Mouse (Mus musculus) c-Kit-positive CD71-negative TER-119-negative erythroid progenitor cells, embryonic 14.5 days (primary cell): Measurements from ENCODE around the gene Mast3.

Experiments used
- DNase-seq: peaks from one replicate; pipeline ENCODE4 v3.0.0-alpha.2; 2013; ENCODE audit warnings: low read depth

Mast3 gene

DNA sequence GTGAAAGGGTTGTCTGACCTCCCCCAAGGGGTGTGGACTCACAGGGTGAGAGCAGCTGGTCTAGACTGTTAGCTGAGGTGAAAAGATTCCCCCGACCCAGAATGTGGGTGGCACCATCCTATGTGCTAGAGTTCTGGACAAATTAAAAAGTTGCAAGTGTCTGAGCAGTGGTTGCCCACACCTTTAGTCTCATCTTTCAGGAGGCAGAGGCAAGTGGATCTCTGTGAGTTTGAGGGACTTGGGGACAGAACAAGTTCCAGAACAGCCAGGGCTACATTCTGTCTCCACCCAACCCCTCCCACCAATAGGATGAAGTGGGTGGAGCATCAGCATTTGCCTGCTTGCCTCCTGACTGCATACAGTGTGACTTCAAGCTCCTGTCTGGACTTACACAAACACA is 42.7 kb downstream of the Mast3 start:
- no peak for DNase-seq

- peak; percentile 96 for DNase-seq
These were observed 44.0 kb downstream of the Mast3 start, which contains the start of gene Mpv17l2 for GRCm38 (mm10) chr8:70760775-70761406. Gene Mpv17l2, minus strand, starts transcription at chr8:70760946.

DNA sequence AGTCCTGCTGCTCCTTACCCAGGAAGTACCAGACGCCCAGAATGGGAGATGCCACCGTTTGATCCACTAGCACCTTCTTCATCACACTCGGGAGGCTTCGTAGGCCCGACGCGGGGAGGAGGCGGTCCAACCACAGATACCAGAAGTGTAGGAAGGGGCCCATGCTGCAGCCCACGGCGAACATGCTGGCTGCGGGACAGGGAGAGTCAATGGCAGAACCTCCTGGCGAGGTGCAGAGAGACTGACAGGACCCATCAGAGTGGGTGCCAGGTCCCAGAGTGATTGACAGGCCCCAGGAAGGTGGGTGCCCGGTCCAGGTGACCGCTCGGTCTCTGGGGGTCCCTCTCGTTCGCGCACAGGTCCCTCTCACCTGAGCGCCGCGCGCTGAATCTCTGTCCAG is 44.5 kb downstream of the Mast3 start:
- no peak for DNase-seq

DNA sequence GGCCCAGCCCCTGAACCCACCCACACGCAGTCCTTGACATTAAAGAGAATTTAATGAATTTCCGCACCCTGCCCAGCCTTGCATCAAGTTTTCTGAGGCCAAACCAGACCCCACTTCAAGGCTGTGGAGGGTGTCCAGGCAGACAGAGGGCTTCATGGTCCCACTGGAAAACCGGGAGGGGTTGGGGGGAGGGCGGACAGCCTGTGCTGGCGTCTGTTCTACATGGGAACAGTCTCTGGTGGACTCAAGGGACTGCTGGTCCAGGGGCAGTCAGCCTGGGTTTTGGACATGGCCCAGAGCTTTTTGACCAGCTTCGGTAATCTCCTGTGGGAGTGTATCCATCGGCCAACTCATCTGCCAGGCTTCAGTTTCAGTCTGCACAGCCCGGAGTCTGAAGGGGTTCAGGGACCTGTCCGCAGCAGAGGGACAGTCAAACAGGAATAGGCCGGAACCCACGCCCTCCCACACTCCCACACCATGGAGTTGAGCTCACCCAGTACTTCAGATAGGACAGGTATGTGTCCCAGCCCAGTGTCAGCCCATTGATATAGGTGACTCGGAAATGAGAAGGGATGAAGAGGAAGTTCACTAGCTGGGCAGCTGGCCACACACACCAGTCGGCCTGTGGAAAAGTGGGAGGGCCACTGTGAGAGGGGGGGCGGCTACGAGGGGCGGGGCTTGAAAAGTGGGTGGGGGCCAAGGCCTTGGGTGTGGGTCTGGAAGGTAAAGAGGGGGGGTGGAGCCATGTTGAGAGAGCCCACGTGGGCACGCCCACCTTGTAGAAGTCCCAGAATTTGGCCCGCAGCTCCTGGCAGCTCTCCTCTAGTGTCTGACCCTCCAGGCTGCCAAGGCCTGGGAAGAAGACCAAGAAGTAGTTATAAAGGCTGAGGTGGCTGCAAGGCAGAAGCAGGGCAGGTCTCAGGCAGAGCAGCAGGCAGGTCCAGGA is 46.0 kb downstream of the Mast3 start:
- no peak for DNase-seq

GRCm38 (mm10) chr8:70758308-70758615 is 46.6 kb downstream of the Mast3 start:
- DNase-seq, result no peak

DNA sequence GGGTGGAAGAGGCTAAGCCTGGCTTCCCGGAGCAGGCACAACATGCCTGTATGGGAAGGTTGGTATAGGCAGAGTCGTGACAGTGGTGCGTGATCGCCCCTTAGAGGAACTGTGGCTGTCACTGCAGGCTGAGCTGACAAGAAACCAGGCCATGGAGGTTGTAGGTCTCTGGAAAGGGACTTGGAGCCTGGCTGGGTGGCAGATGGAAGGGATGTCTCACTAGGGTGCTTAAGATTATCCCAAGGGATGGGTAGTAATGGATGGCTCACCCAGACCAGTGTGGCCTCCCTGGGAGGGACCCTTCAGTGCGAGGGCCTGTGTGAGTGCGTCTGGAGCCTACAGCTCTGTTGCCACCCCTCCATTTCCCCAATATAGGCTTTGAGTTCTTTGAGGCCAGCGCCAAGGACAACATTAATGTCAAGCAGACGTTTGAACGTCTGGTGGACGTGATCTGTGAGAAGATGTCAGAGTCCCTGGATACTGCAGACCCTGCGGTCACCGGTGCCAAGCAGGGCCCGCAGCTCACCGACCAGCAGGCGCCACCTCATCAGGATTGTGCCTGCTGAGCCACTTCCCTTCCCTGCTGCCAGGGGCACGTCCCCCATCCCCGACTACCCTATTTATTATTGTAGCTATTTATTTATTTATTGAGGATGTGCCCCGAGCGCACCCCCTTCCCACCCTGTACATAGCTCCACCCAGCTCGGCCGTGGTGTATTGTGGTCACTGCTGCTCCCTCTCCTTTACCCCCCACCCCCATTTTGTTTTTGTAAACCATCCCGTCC is 47.1 kb downstream of the Mast3 start:
- no peak for DNase-seq

DNA sequence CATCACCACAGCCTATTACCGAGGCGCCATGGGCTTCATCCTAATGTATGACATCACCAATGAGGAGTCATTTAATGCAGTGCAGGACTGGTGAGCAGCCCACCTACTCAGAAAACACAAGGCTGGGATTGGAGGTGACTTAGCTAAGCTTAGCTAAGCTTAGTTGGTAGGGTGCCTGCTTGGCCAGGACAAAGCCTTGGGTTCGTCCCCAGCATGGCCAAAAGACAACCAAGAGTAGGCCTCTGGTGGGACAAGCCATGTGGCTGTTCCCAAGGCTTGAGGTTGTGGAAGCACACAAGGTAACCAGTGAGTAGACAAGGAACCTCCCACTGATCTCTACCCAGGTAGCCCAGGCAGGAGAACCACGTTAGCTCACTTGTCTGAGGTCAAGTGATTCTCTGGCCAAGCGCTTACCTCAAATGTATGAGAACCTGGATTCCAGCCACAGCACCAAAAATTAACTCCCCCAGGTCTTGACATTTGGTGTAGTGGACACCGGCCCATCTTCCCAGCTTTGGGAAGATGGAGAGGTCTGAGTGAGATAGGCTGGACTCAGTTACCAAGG is 48.3 kb downstream of the Mast3 start:
- no peak for DNase-seq

- DNase-seq, result no peak
These were observed 49.0 kb downstream of the Mast3 start for GRCm38 (mm10) chr8:70755661-70756475.

DNA sequence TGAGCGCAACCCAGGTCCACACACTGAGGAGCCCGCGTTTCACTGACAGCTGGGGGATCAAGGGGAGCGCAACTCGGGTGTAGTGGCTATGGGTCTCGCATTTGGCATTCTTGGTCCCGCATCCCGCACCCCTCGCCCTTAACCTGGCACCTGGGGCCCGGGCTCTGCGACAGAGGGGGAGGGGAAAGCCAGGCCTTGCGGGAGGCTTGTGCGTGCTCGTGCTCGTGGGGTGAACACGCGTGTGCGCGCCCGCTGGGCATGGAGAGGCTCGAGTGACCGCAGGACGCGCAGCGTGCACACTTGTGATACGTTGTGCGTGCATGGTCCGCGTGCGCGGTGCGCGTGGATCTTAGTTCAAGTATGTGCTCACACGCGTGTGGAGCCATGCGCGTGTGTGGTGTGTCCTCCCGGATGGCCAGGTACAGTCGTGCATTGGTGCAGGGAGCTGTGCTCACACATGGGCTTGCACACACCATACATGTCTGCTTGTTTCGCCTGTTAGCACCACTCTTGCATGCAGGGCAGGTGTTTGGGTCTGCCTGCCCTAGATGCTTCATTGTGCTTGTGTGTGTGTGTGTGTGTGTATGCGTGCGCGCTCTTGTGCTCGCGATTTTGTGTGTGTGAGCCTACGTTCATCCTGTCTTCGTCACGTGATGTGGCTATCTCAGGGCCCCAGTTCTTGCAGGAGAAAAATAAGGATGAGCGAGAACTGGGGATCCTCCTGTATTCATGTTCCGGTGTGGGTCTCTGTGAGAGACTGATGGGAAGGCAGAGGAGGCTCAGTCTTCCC is 49.8 kb downstream of the Mast3 start:
- DNase-seq, result no peak

DNA sequence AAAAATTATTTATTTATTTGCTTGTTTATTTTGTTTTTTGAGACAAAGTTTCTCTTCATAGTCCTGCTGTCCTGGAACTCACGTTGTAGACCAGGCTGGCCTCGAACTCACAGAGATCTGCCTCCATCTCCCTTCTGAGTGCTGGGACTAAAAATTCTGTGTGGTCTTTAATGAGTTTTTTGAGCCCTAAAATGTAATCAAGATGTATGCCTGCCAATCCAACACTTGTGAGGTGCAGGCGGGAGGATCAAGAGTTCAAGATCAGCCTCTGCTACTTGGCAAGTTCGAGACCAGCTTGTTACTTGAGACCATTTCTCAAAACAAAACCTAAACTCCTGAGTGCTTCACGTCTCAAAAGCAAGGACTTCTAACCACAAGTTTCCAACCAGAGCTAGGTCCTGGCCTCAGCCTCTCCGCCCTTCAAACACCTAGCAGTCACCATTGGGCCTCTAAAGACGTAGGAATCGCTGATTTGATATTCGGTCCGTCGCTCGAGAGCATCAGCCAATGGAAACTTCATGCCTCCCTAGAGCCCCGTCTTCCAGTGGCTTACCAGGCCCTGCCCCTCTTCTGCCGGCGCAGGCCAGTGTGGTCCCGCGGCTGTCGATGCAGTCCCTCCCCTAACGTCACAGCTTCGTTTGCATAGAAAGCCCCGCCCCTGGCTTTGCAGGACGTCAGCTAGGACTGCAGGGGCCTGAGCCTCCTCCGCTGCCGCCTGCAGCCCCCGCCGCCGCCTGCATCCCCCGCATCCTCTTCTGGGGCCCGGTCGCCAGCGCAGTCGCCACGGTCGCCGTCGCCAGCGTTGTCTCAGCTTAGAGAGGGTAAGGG is 50.6 kb downstream of the Mast3 start, which contains the start of gene Rab3a:
Gene Rab3a, plus strand, starts transcription at position 637 of the 828 bp plus-strand sequence.
- DNase-seq, result peak; percentile 95

DNA sequence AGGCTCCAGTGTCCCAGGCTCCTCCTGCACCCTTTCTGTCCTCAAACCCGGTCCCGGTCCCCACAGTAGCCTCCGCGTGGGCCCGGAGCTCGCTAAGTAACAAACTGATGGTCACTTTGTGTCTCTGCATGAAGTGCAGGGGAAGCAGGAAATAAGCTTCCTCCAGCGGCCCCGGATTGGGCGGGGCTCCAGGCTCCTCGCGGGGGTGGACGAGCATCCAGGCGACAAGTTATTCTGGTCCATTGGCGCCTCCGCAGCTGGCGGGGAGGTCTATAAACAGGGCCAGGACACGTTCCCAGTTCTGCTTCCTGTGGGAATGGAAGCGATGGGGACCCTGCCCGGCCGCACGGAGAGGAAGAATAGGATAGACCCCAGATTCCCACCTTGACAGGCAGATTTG is 51.7 kb downstream of the Mast3 start:
- no peak for DNase-seq

- DNase-seq, result no peak
These were observed 52.7 kb downstream of the Mast3 start for GRCm38 (mm10) chr8:70752000-70752764.

DNA sequence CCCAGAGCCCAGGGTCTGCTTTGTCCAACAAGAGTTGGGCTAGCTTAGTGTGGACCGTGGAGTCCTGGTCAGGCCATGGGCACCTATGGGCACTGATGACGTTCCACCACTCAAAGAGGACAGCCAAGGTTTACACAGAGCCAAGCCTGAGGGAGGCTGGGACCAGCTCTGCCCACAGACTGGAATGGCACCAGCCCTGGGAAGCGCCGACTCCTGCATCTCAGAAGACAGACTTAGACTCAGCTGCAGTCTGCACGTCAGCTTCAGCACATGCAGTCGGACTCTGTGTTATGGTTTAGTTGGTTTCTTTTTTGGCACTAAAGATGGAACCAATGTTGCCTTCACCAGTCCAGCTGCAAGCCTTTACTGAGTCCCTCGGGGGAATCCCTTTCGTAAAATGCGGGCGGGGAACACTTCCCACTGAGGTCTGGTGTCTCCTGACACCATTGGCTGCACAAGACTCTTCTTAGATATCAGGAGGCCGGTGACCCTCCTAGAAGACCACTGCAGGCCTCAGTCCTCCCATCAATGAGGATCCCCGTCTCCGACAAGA is 54.6 kb downstream of the Mast3 start:
- no peak for DNase-seq

- DNase-seq, result no peak
These were observed 55.7 kb downstream of the Mast3 start for GRCm38 (mm10) chr8:70749097-70749674.

DNA sequence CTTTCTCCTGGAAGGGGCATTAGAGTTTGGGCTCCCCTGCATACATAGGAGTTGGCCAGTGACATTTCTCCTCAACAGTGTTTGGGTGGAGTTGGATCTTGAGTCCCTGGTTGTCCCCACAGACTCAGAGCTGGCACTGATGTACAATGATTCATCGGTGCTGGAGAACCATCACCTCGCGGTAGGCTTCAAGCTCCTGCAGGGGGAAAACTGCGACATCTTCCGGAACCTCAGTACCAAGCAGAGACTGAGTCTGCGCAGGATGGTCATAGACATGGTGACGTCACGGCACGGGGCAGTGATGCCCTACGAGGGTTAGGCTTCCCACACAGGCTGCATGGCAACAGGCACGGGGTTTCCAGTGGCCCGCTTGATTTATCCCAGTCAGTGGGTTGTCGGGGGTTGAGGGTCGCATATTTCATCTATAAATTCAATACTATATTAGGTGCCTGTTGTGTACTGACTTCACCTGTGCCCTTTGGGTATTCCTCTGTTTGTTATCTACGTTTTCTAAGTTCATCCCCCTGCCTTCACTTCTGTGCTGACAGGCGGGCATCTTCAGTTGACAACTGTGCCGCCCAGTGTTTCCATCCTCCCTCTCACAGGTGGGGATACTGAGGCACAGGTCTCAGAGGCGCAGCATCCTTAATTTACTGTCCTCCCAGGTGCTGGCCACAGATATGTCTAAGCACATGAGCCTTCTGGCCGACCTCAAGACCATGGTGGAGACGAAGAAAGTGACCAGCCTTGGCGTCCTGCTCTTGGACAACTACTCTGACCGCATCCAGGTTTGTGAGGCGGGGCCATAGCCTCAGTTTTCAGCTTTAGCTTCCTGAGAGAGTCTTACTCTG is 56.4 kb downstream of the Mast3 start:
- DNase-seq, result no peak

- DNase-seq, result no peak
These were observed 57.5 kb downstream of the Mast3 start for GRCm38 (mm10) chr8:70747211-70747890.

DNA sequence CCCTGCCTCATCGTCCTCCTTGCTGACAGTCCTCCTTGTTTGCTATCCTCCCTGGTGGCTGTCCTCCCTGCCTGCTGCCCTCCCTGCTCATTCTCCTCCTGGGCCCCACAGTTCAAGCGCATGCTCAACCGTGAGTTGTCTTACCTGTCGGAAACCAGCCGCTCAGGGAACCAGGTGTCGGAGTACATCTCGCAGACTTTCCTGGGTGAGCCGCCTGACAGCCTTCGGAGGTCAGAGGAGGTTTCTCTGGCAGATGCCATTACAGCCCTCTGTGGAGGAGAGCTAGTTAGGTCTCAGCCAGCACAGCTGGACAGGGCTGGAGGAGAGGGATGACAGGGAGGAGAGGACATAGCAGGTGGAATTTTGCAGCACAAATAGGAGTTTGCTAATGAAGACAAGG is 58.2 kb downstream of the Mast3 start:
- DNase-seq, result no peak
